Mouse (Mus musculus): Measurements from ENCODE around the gene Palld. TPM values are rescaled to one million over a fixed set of nuclear protein-coding genes. Genes with fewer than 3 reads are reported as not detected.

The Palld gene
- total RNA-seq, 2 experiments from 2014 or later = 40.5 to 41.4 TPM

DNA sequence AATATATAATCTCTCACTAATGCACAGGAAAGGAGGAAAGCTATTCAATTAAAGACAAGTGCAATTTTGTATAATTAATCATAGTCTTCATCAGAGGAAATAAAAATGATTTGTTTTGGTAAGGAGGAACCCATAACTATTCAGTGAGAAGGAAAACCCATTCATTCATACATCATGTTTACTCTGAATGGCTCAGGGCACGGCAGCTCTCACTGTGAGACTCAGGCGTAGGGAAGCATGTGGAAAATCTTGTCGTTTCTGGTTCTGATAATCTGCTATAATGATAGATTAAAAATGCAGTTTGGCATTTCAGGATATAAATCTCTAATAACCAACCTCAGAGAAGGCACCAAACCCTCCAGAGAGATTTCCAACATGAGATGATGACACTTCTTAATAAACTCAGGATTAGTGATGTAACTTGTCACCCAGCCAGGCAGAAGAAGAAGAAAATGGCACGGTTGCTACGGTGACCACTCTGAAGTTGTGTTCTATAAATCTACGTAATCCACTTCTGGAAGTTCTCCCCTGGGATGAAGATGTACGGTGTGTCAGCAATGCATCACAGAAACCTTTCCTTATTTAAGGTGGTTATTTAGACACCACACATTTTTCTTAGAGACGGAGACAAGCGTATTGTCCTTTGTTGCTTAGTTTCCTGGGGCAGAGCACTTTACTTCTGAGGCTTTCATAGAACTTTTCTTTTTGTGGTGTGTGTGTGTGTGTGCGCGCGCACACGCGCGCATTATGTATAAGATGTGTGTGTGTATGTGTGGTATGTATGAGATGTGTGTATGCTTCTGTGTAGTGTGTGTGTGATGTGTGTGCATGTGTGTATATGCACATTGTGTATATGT, 435.6 kb downstream of the Palld start:
- no peak for DNase-seq (ENCODE audit: low spot score in 2 of 2)

DNA sequence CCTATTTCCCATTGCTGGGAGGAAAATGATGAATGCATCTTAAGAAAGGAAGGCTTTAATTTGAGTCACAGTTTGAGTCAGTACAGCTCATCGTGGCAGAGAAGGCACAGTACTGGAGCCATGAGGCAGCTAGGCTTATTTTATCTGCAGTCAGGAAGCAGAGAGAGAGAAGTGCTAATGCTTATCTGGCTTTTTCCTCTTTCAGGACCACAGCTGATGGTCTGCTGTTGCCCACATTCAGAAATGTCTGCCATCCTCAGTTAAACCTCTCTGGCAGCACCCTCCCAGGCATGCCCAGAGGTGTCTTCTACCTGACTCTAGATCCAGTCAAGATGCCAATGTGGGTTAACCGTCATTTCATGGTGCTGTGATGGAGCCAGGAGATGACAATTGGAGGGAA, 438.1 kb downstream of the Palld start:
- no peak for DNase-seq (ENCODE audit: low spot score in 2 of 2)

DNA sequence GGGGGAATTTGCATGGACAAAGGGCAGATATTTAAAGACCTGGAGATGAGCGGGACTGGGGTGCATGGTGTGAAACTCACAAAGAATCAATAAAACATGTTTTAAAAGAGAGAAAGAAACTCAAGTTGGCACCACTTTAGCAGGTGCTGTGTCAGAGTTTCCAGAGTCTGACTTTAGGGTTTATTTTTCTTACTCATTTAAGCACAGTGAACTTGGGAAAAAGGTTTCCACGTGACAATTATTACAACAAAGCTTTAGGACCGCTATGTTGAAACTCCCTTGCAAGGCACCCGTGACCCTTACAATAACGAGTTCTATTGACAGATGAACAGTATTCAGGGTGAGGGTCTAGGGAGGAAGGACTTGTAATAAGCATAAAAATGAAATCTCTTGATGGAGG, 440.3 kb downstream of the Palld start:
- no peak for DNase-seq (ENCODE audit: low spot score in 2 of 2)

Other genes with a start within 250 kb of the Palld start
- 1 to 10 TPM; 5.8 to 7.2 TPM for gene Ddx60, start 25.4 kb upstream of the Palld start, total RNA-seq (2021)
- gene Anxa10, start 220.5 kb upstream of the Palld start, total RNA-seq (2021) = not detected

Data from adrenal gland, postnatal 4 days (tissue).